Mouse (Mus musculus) hindbrain, embryonic 14.5 days (tissue): ENCODE measurements around the gene Phf13. TPM values are rescaled to one million over a fixed set of nuclear protein-coding genes. Genes with fewer than 3 reads are reported as not detected.
A peak's percentile ranks its signal among the peaks of the same experiment; 100 is the strongest.

Experiments used
- ATAC-seq: fragments of 200-750 bp; cut with Nextera tagmentation; 2 replicates; pipeline ENCODE4 v1.8.0; 2017; ENCODE audit warnings: moderate number of reproducible peaks, mild to moderate bottlenecking, moderate TSS enrichment, moderate library complexity; ENCODE audit not compliant: low FRiP score
- DNase-seq: peaks from one replicate; pipeline ENCODE4 v3.0.0-alpha.2; 2015; ENCODE audit warnings: low spot score
- H3K27ac ChIP-seq: fragments of 300-500 bp; sonication (generic); 2 replicates; pipeline ENCODE4 v1.5.1; 2014; ENCODE audit warnings: mild to moderate bottlenecking, moderate library complexity
- H3K27me3 ChIP-seq: fragments of 300-500 bp; sonication (generic); 2 replicates; pipeline ENCODE4 v1.6.1; 2014; ENCODE audit warnings: mild to moderate bottlenecking, low read length, mixed read lengths; ENCODE audit not compliant: control insufficient read depth, insufficient read depth
- H3K36me3 ChIP-seq: fragments of 300-500 bp; sonication (generic); replicated peaks from 2 replicates; pipeline ENCODE4 v1.6.1; 2014; ENCODE audit not compliant: control insufficient read depth, insufficient read depth
- H3K4me1 ChIP-seq: fragments of 300-500 bp; sonication (generic); replicated peaks from 2 replicates; pipeline ENCODE4 v1.6.1; 2014; ENCODE audit warnings: antibody characterized with exemption, low read length, mixed read lengths; ENCODE audit not compliant: control insufficient read depth, insufficient read depth
- H3K4me2 ChIP-seq: fragments of 300-500 bp; sonication (generic); replicated peaks from 2 replicates; pipeline ENCODE4 v1.6.1; 2014; ENCODE audit warnings: mild to moderate bottlenecking, moderate library complexity
- H3K4me3 ChIP-seq: fragments of 300-500 bp; sonication (generic); replicated peaks from 2 replicates; pipeline ENCODE4 v1.5.1; 2014; ENCODE audit warnings: mild to moderate bottlenecking, low read length
- H3K9ac ChIP-seq: fragments of 300-500 bp; sonication (generic); 2 replicates; pipeline ENCODE4 v1.6.1; 2014
- H3K9me3 ChIP-seq: fragments of 300-500 bp; sonication (generic); 2 replicates; pipeline ENCODE4 v1.6.1; 2016; ENCODE audit warnings: low read length; ENCODE audit not compliant: control insufficient read depth
- WGBS: fragments of 180-500 bp; shearing (Covaris S2); extraction: QIAGEN DNeasy Blood & Tissue Kit; methylation state at CpG from one replicate; pipeline ENCODE4 v1.1.7; 2014; 5-methylcytosine and 5-hydroxymethylcytosine counted together
- polyA plus RNA-seq: library from polyadenylated mRNA; unstranded; fragments of >200 nt; fragmentation: Nextera tagmentation; extraction: Ambion mirVana; gene quantifications from 2 replicates; pipeline ENCODE4 v1.2.1, GENCODE M21; 2014

Phf13 gene
- polyA plus RNA-seq, 1 experiment from 2014 or later = 20.6 TPM

DNA sequence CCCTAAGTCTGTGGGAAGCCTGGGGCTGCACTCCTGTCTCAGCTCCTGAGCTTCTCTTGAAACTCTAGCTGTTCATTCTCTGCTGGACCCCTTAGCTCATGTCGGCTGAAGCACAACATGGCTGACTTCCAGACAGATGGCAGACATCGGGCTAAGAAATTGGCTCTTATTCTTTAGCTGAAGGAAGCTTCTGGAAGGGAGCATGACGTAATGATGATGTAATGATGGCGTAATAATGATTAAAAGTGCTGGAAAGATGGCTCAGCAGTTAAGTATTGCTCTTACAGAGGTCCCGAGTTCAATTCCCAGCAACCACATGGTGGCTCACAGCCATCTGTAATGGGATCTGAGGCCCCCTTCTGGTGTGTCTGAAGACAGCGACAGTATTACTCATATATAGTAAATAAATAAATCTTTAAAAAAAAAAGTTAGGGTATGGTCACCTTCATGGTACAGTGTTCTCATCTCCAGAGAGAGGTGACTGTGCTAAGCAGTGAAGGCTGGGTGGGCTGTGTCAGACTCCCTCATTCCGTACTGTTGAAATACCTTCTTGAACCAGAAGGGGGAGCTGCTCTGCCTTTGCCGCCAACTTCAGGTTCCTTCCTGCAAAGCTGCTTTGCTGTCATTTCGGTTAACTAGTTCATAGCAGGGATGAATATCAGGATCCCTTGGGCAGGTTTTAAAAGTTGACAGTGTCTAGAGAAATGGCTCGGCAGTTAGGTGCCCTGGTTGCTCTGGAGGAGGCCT is 23.7 kb downstream of the Phf13 start:
- H3K27me3 ChIP-seq = no peaks in the 10 kb centered on the region
- no peak overlapping the region for H3K4me3 ChIP-seq
- H3K27ac ChIP-seq = no peak overlapping the region
- peaks cover 50% of the 10 kb centered on the region for H3K36me3 ChIP-seq
- DNase-seq (peak; percentile 73), ATAC-seq (no peak)
- H3K4me1 ChIP-seq = no peaks in the 10 kb centered on the region
- H3K4me2 ChIP-seq = no peak overlapping the region
- no peak overlapping the region for H3K9ac ChIP-seq
- no peaks in the 10 kb centered on the region for H3K9me3 ChIP-seq
- WGBS = 72% methylated on average over 10 of the region's 10 CpGs

DNA sequence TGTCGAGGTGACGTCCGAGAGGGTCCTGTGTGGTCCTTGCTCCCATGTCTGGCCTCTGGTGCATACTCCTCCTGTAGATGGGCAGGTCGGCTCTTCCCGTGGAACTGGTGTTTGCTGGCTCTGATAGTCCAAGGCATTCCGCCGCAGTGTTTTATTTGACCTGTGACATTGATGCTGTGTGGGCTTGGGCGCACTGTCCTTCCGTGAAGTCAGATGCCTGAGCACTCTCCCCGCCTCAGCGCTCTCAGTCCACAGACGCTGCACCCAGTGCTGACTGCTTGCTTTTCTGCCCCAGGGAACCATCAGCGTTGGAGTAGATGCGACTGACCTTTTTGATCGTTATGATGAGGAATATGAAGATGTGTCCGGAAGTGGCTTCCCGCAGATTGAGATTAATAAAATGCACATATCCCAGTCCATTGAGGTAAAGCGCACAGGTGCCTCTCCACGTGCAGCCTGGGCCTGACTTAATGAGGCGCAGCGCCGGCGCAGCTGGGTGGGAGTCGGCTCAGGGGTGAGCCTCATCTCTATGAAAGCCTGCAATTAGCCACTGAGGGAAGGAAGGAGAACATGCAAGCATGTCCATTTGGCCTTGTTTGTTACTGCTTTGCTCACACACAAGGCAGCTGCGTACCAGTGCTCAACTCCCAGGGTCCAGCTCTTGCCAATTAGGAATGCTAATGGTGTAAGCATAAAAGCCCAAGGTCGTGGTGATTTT is 27.7 kb downstream of the Phf13 start:
- Histone ChIP-seq H3K36me3 (peaks cover 43% of the 10 kb centered on the region), H3K4me3 (no peak overlapping the region), H3K4me2 (no peak overlapping the region), H3K9ac (no peak overlapping the region), H3K9me3 (no peaks in the 10 kb centered on the region), H3K27me3 (no peaks in the 10 kb centered on the region), H3K27ac (0 out of 2 replicates have a peak overlapping the region, but pooled peaks have one; percentile 38), H3K4me1 (no peaks in the 10 kb centered on the region)
- 72% methylated on average over 26 of the region's 26 CpGs for WGBS
- no peak for ATAC-seq
- DNase-seq = no peak

GRCm38 (mm10) chr4:151962817-151963216 is 33.2 kb downstream of the Phf13 start:
- no peak overlapping the region for H3K27ac ChIP-seq
- H3K9ac ChIP-seq = no peak overlapping the region
- H3K9me3 ChIP-seq = no peaks in the 10 kb centered on the region
- no peak overlapping the region for H3K4me3 ChIP-seq
- WGBS = 93% methylated on average over 3 of the region's 3 CpGs
- ATAC-seq = no peak
- no peak overlapping the region for H3K4me2 ChIP-seq
- no peaks in the 10 kb centered on the region for H3K4me1 ChIP-seq
- DNase-seq = no peak
- no peaks in the 10 kb centered on the region for H3K27me3 ChIP-seq
- H3K36me3 ChIP-seq = peaks cover 56% of the 10 kb centered on the region

DNA sequence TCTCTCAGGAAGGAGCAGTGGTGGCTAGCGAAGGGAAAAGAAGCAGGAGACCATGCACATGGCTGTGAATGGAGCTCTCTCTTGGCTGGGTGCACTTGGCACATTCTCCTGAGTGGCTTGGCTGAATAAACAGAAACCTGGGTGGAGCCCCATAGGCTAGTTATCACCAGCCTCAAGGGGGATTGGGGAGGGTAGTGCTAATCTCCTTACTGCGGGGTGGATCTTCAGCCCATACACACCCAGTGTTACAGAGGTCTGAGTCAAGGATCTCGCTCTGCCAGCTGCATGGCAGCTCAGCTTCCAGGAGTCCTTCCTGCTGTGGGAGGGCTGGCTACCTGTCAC is 35.6 kb downstream of the Phf13 start:
- Histone ChIP-seq H3K9ac (no peak overlapping the region), H3K9me3 (no peaks in the 10 kb centered on the region), H3K4me3 (no peak overlapping the region), H3K27me3 (no peaks in the 10 kb centered on the region), H3K27ac (no peak overlapping the region), H3K4me2 (no peak overlapping the region), H3K36me3 (peaks cover 68% of the 10 kb centered on the region), H3K4me1 (no peaks in the 10 kb centered on the region)
- DNase-seq (no peak), ATAC-seq (no peak)
- 91% methylated on average over 3 of the region's 3 CpGs for WGBS

DNA sequence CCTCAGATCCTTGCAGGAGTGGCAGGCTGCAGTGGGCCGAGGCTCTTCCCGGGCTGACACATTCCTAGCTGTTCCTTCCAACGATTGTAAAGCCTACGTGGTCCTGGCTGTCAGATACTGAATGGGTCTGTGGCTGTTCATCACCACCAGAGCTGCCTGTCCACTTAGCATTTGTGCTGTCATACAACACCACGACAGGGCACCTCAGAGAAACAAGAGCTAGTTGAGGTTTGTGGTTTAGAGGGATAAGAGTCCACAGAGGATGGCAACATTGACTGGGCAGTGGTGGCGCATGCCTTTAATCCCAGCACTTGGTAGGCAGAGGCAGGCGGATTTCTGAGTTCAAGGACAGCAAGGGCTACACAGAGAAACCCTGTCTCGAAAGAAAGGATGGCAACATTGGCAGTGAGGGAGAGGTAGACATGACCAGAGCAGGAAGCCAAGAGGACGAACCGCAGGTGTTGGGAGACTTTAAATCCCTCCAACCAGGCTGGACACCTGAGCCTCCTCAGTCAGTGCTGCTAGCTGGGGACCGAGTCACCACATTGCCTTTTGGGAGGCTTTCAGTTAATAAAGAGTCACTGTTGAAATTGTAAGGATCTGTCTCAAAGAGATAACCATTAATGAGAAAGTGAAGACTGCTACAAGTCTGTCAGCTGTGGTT is 36.1 kb downstream of the Phf13 start:
- Histone ChIP-seq H3K4me2 (no peak overlapping the region), H3K4me3 (no peak overlapping the region), H3K9ac (no peak overlapping the region), H3K36me3 (peaks cover 70% of the 10 kb centered on the region), H3K4me1 (no peaks in the 10 kb centered on the region), H3K27ac (no peak overlapping the region), H3K27me3 (no peaks in the 10 kb centered on the region), H3K9me3 (no peaks in the 10 kb centered on the region)
- WGBS = 92% methylated on average over 11 of the region's 11 CpGs
- DNase-seq (no peak), ATAC-seq (no peak)

- Histone ChIP-seq H3K9me3 (no peaks in the 10 kb centered on the region), H3K36me3 (peaks cover 75% of the 10 kb centered on the region), H3K9ac (no peak overlapping the region), H3K27me3 (no peaks in the 10 kb centered on the region), H3K27ac (no peak overlapping the region), H3K4me1 (no peaks in the 10 kb centered on the region), H3K4me2 (no peak overlapping the region), H3K4me3 (no peak overlapping the region)
- no peak for ATAC-seq
- no peak for DNase-seq
- 91% methylated on average over 9 of the region's 9 CpGs for WGBS
These were observed 38.3 kb downstream of the Phf13 start for GRCm38 (mm10) chr4:151957584-151958315.

GRCm38 (mm10) chr4:151955791-151956190 is 40.3 kb downstream of the Phf13 start:
- no peaks in the 10 kb centered on the region for H3K27me3 ChIP-seq
- H3K36me3 ChIP-seq = peaks cover 73% of the 10 kb centered on the region
- no peak overlapping the region for H3K4me2 ChIP-seq
- no peaks in the 10 kb centered on the region for H3K9me3 ChIP-seq
- DNase-seq (no peak), ATAC-seq (no peak)
- no peaks in the 10 kb centered on the region for H3K4me1 ChIP-seq
- 94% methylated on average over 1 of the region's 1 CpGs for WGBS
- H3K27ac ChIP-seq = no peak overlapping the region
- no peak overlapping the region for H3K9ac ChIP-seq
- H3K4me3 ChIP-seq = no peak overlapping the region

GRCm38 (mm10) chr4:151953209-151953608 is 42.8 kb downstream of the Phf13 start:
- Histone ChIP-seq H3K4me1 (no peaks in the 10 kb centered on the region), H3K4me3 (no peak overlapping the region), H3K9me3 (no peaks in the 10 kb centered on the region), H3K27ac (no peak overlapping the region), H3K9ac (no peak overlapping the region), H3K4me2 (no peak overlapping the region), H3K27me3 (no peaks in the 10 kb centered on the region), H3K36me3 (peaks cover 60% of the 10 kb centered on the region)
- 86% methylated on average over 6 of the region's 6 CpGs for WGBS
- DNase-seq (no peak), ATAC-seq (no peak)
